Mouse (Mus musculus) midbrain, embryonic 13.5 days (tissue): ENCODE data around the gene Alk. TPM values are rescaled to one million over a fixed set of nuclear protein-coding genes. Genes with fewer than 3 reads are reported as not detected.

ENCODE experiments used
- ATAC-seq: fragments of 200-750 bp; cut with Nextera tagmentation; 2 replicates; pipeline ENCODE4 v1.8.0; 2017; ENCODE audit warnings: mild to moderate bottlenecking, moderate TSS enrichment, moderate library complexity
- H3K27ac ChIP-seq: fragments of 300-500 bp; sonication (generic); 2 replicates; pipeline ENCODE4 v1.5.1; 2015; ENCODE audit warnings: inconsistent platforms, mild to moderate bottlenecking, moderate library complexity
- H3K27me3 ChIP-seq: fragments of 300-500 bp; sonication (generic); 2 replicates; pipeline ENCODE4 v1.6.1; 2015; ENCODE audit warnings: mild to moderate bottlenecking, inconsistent platforms
- H3K36me3 ChIP-seq: fragments of 300-500 bp; sonication (generic); 2 replicates; pipeline ENCODE4 v1.6.1; 2015; ENCODE audit warnings: mild to moderate bottlenecking, inconsistent platforms
- H3K4me1 ChIP-seq: fragments of 300-500 bp; sonication (generic); replicated peaks from 2 replicates; pipeline ENCODE4 v1.6.1; 2015; ENCODE audit warnings: inconsistent platforms
- H3K4me2 ChIP-seq: fragments of 300-500 bp; sonication (generic); replicated peaks from 2 replicates; pipeline ENCODE4 v1.6.1; 2015; ENCODE audit warnings: moderate library complexity, mild to moderate bottlenecking, inconsistent platforms
- H3K4me3 ChIP-seq: fragments of 300-500 bp; sonication (generic); replicated peaks from 2 replicates; pipeline ENCODE4 v1.5.1; 2015; ENCODE audit warnings: mild to moderate bottlenecking, inconsistent platforms
- H3K9ac ChIP-seq: fragments of 300-500 bp; sonication (generic); replicated peaks from 2 replicates; pipeline ENCODE4 v1.6.1; 2015; ENCODE audit warnings: mild to moderate bottlenecking, inconsistent platforms
- H3K9me3 ChIP-seq: fragments of 300-500 bp; sonication (generic); 2 replicates; pipeline ENCODE4 v1.6.1; 2016; ENCODE audit warnings: mild to moderate bottlenecking, inconsistent platforms
- WGBS: fragments of 180-500 bp; shearing (Covaris S2); methylation state at CpG from one replicate; pipeline ENCODE4 v1.1.7; 2015; 5-methylcytosine and 5-hydroxymethylcytosine counted together
- polyA plus RNA-seq: library from polyadenylated mRNA; unstranded; fragments of >200 nt; fragmentation: Nextera tagmentation; extraction: Ambion mirVana; gene quantifications from 2 replicates; pipeline ENCODE4 v1.2.1, GENCODE M21; 2015

Alk gene
- polyA plus RNA-seq, 1 experiment from 2014 or later = 2.9 TPM

DNA sequence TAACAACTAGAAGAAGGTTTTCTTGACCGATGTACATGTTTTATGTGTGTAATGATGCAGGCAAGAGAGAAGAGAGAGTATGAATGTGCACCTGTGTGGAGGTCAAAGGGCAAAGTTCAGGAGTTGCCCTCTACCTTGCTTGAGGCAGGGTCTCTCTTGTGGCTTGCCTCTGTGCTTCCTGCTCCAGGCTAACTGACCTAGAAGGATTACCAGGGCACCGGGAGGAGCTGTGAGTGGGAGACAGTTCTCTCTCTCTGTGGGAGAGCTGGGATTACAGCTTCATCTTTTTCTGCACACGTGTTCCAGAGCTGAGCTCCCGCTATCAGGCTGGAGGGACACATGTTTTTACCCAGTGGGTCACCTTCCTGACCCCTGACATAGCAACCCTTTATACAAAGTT lies 127.5 kb downstream of the Alk start:
- no peaks in the 10 kb centered on the region for H3K36me3 ChIP-seq
- no peak overlapping the region for H3K4me2 ChIP-seq
- no peaks in the 10 kb centered on the region for H3K9me3 ChIP-seq
- no peaks in the 10 kb centered on the region for H3K27me3 ChIP-seq
- H3K9ac ChIP-seq = no peak overlapping the region
- H3K4me1 ChIP-seq = peaks cover 17% of the 10 kb centered on the region; the same call in 1 of the 2 replicates
- 41% methylated on average over 4 of the region's 4 CpGs for WGBS
- ATAC-seq = no peak
- H3K4me3 ChIP-seq = no peak overlapping the region
- H3K27ac ChIP-seq = no peak overlapping the region

DNA sequence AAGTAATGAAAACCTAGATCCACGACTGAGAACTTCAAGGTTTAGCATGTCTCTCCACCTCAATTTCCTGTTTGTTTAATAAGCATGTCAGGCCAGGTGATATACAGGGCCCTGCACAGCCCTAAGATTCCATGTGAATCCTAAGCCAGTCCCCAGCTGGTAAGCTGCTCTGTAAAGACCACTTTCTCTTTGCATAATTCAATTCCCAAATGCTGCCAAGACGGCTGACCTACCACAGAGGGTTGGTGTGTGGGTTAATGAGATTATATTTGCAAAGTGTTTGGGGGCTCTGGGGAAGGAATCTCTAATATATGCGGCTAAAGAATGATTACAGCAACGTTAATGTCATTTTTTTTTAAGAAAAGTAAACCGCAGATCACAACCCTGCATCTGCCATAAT lies 130.3 kb downstream of the Alk start:
- WGBS = 41% methylated on average over 5 of the region's 5 CpGs
- Histone ChIP-seq H3K4me1 (peaks cover 17% of the 10 kb centered on the region; the same call in 1 of the 2 replicates), H3K9ac (no peak overlapping the region), H3K27ac (no peak overlapping the region), H3K36me3 (no peaks in the 10 kb centered on the region), H3K27me3 (no peaks in the 10 kb centered on the region), H3K4me3 (no peak overlapping the region), H3K4me2 (no peak overlapping the region), H3K9me3 (no peaks in the 10 kb centered on the region)
- ATAC-seq = peak; percentile 82

DNA sequence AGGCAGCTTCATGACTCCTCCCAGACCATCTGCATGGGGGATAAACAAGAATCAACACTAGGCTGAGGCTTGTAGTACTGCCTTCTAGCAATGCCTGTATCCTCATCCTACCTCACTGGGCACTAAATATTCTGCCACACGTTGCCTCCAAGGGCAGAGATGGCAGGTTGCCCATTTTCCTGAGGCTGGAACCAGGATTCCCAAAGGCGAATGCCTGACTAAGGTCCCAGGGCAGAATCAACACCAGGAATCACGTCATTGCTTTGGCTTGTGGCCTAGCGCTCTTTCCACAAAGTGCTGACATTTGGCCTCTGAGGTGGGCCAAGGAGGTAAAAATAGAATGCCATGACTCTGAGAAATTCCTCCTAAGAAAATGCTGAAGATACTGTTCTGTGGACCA lies 155.9 kb downstream of the Alk start:
- no peaks in the 10 kb centered on the region for H3K9me3 ChIP-seq
- H3K27me3 ChIP-seq = no peaks in the 10 kb centered on the region
- H3K36me3 ChIP-seq = no peaks in the 10 kb centered on the region
- no peak overlapping the region for H3K4me3 ChIP-seq
- no peak overlapping the region for H3K27ac ChIP-seq
- no peak overlapping the region for H3K4me2 ChIP-seq
- ATAC-seq = no peak
- no peak overlapping the region for H3K9ac ChIP-seq
- no peaks in the 10 kb centered on the region for H3K4me1 ChIP-seq
- WGBS = 80% methylated on average over 4 of the region's 4 CpGs

DNA sequence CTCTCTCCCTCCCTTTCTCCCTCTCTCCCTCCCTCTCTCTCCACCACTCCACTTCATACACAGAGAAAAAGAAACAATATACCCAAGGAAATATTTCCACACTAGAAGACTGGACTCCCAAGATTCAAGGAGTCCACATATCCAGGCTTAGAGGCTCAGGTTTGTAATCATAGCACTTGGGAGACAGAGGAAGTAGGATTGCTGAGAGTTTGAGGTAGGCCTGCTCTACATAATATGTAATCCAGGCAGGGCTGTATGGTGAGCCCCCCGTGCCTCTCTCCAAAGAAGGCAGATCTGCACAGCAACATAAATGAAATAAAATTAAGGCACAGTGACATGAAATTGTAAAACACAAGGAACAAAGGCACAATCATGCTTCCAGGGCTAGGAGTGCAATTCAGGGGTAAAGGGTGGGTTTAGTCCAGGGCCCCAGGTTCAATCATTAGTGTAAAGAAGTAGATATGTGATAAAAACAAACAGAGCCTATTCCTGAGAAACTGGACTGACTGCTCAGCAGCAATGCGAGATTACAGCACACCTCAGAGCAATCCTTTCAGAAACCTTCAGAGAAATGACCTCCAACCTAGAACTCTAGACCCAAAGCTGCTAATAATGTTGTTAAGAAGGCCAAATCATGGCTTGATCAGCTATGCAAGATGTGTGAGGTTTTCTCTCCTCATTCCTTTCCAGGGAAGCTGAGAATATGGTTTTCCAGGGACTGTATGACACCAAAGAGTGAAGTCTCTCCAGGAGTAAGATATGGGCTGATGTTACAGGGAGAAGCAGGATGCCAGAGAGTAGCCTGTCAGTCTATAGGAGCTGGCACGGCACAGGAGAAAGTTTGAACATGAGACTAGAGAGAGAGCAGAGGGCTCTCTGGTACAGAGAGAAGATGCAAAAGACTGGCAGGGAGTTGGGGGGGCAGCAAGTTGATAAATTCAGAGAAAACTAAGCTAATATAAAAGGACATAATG lies 158.9 kb downstream of the Alk start:
- H3K9me3 ChIP-seq = no peaks in the 10 kb centered on the region
- no peak overlapping the region for H3K27ac ChIP-seq
- no peak overlapping the region for H3K4me2 ChIP-seq
- H3K9ac ChIP-seq = no peak overlapping the region
- no peaks in the 10 kb centered on the region for H3K4me1 ChIP-seq
- 87% methylated on average over 3 of the region's 3 CpGs for WGBS
- H3K27me3 ChIP-seq = no peaks in the 10 kb centered on the region
- ATAC-seq = no peak
- no peaks in the 10 kb centered on the region for H3K36me3 ChIP-seq
- H3K4me3 ChIP-seq = no peak overlapping the region

DNA sequence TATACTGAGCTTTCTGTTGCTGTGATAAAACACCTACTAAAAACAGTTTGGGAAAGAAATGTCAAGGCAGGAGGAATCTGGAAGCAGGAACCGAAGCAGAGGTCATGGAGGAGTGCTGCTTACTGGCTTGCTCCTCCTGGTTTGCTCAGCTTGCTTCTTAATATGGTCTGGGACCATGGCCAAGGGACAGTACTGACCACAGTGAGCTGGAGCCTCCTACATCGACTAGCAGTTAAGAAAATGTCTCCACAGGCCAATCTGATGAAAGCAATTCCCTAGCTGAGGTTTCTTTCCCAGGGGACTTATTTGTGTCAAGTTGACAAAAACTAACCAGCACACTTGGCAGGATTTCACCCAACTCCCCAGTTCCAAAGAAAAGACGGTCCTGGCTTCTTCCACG lies 187.0 kb downstream of the Alk start:
- Histone ChIP-seq H3K27me3 (no peaks in the 10 kb centered on the region), H3K4me2 (no peak overlapping the region), H3K4me1 (no peaks in the 10 kb centered on the region), H3K36me3 (no peaks in the 10 kb centered on the region), H3K4me3 (no peak overlapping the region), H3K9me3 (no peaks in the 10 kb centered on the region), H3K27ac (no peak overlapping the region), H3K9ac (no peak overlapping the region)
- no peak for ATAC-seq
- WGBS = 92% methylated on average over 4 of the region's 4 CpGs

DNA sequence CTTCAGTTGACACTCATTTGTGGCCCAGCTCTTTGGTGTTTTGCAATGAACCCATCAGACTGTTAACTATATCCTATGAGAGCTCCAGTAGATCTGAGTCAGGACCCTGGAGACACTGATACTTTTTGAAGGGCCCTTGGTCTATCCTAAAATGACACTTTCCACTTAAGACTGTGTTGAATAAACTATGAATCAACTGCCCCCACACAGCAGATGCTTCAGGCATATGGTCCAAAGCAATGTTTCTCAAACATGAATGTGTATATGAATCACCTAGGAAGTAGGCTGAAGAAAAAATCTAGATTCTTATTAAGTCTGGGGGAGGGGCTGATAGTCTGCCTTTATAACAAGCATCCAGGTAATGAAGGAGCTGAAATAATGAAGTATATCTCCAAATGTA lies 189.8 kb downstream of the Alk start:
- H3K4me1 ChIP-seq = no peaks in the 10 kb centered on the region
- H3K4me2 ChIP-seq = no peak overlapping the region
- ATAC-seq = no peak
- H3K9ac ChIP-seq = no peak overlapping the region
- H3K4me3 ChIP-seq = no peak overlapping the region
- H3K9me3 ChIP-seq = no peaks in the 10 kb centered on the region
- no peaks in the 10 kb centered on the region for H3K36me3 ChIP-seq
- H3K27me3 ChIP-seq = no peaks in the 10 kb centered on the region
- no peak overlapping the region for H3K27ac ChIP-seq

DNA sequence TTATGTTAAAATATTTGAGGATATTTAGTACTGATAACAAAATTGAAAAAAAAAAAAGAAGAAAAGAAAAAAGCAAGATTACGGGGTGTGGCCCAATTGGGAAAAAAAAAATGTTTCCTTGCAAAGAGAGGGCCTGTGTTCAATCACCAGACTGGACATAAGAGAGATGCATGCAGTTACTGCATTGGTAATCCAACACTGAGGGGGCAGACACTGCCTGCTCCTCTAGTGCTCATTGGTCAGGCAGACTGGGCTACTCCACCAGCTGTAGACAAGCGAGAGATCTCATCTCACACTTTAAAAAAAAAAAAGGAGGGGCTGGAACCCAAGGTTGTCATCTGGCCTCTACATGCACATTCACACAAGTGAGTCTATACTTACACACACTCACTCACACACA lies 199.6 kb downstream of the Alk start:
- H3K4me3 ChIP-seq = no peak overlapping the region
- H3K4me2 ChIP-seq = no peak overlapping the region
- no peak overlapping the region for H3K27ac ChIP-seq
- H3K27me3 ChIP-seq = no peaks in the 10 kb centered on the region
- H3K9me3 ChIP-seq = no peaks in the 10 kb centered on the region
- ATAC-seq = no peak
- 69% methylated on average over 2 of the region's 2 CpGs for WGBS
- H3K4me1 ChIP-seq = no peaks in the 10 kb centered on the region
- no peaks in the 10 kb centered on the region for H3K36me3 ChIP-seq
- H3K9ac ChIP-seq = no peak overlapping the region

DNA sequence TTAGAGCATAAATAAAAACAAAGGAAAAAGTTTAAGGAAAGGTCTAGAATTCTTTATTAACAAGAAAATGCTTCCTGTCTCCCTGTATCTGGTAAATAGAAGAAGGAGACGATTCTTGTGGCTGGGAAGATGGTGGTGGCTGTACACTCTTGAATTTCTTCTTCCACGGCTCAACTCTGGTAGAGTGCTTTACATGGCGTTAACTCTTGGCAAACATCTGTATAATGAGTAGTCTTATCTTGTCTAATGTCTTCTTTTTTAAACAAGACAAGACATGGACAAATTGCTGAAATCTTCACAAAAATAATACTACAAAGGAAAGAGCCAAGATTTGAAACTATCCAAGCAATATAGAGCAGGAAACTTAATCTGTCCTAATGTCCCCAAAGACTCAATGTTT lies 202.6 kb downstream of the Alk start:
- WGBS = 90% methylated on average over 3 of the region's 3 CpGs

DNA sequence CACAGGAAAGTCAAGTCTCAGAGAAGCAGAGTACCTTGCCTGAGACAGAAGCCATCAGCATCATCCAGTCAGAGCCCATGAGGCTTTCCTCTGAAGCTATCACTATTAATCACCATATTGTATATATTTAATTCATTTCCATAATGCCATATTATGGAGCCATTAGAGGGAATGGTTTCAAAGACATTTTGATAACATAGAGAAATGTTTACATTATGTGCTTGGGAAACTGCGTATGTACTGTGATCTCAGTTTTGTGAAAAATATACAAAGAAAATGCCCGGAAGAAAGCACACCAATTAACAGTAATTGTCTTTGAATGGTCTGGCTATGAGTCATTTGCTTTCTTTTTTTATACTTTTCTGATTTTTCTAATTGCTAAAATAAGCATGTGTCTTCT lies 203.1 kb downstream of the Alk start:
- 91% methylated on average over 2 of the region's 2 CpGs for WGBS
- H3K27me3 ChIP-seq = no peaks in the 10 kb centered on the region
- no peak overlapping the region for H3K4me3 ChIP-seq
- ATAC-seq = no peak
- H3K27ac ChIP-seq = no peak overlapping the region
- H3K4me1 ChIP-seq = no peaks in the 10 kb centered on the region
- no peak overlapping the region for H3K4me2 ChIP-seq
- H3K9ac ChIP-seq = no peak overlapping the region
- H3K36me3 ChIP-seq = no peaks in the 10 kb centered on the region
- no peaks in the 10 kb centered on the region for H3K9me3 ChIP-seq

More for the DNA sequence above, 202.6 kb downstream of the Alk start:
- Histone ChIP-seq H3K4me3 (no peak overlapping the region), H3K27ac (no peak overlapping the region), H3K9ac (no peak overlapping the region), H3K4me2 (no peak overlapping the region), H3K4me1 (no peaks in the 10 kb centered on the region), H3K36me3 (no peaks in the 10 kb centered on the region), H3K27me3 (no peaks in the 10 kb centered on the region), H3K9me3 (no peaks in the 10 kb centered on the region)
- no peak for ATAC-seq

DNA sequence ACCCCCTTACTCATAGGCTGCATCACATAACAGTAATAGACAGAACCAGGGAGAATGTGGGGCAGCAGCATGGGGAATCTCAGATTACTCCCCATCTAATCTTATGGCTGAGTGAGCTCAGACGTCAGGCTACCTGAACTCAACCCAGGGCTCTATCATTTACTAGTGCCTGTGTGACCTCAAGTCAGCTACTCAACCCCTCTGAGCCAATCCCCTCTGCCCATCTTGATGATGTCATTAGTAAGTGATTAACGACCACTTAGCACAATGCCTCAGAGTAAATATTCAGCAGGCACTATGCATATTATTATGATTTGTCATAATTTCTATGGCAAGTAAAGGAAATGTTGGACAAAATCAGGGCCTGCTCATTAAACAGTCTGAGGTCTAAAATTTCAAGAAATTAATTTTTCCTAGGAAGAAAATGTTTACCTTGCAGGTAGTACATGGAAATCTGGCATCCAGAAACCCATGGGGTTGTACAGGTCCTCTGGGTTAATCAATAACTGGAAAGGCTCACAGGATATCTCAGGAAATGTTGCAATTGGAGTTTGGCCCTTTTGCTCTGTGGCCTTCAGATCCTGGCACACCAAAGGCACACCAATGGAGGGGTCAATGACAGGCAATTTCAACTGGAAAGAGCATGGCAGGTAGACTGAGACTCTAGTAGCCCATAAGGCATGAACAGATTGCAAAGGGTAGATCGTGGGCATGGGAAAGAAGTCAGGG lies 204.9 kb downstream of the Alk start:
- Histone ChIP-seq H3K9ac (no peak overlapping the region), H3K4me1 (no peaks in the 10 kb centered on the region), H3K27ac (no peak overlapping the region), H3K4me2 (no peak overlapping the region), H3K36me3 (no peaks in the 10 kb centered on the region), H3K9me3 (no peaks in the 10 kb centered on the region), H3K4me3 (no peak overlapping the region), H3K27me3 (no peaks in the 10 kb centered on the region)
- WGBS = 82% methylated on average over 3 of the region's 3 CpGs
- ATAC-seq = no peak

DNA sequence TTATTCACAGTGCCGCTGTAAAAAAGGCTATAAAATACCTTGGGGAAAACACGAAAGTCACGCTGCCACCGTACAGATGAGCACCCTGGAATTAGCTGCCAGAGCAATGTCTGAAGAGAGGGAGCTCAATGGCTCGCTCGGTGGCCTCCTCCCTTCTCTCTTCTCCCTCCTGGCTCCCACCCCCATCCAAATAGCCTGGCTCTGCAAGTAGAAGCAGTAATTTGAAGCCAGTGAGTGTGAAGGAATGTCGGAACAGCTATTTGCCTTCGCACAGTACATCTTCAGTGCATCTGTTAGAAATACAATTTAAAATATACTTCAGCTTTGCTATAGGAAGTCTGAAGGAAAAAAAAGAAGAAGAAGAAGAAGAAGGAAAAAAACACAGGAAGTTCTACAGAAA lies 208.5 kb downstream of the Alk start:
- Histone ChIP-seq H3K27ac (no peak overlapping the region), H3K27me3 (no peaks in the 10 kb centered on the region), H3K9ac (no peak overlapping the region), H3K4me1 (peaks cover 3% of the 10 kb centered on the region; the same call in 1 of the 2 replicates), H3K36me3 (no peaks in the 10 kb centered on the region), H3K4me2 (no peak overlapping the region), H3K4me3 (no peak overlapping the region), H3K9me3 (no peaks in the 10 kb centered on the region)
- 63% methylated on average over 8 of the region's 8 CpGs for WGBS
- no peak for ATAC-seq

DNA sequence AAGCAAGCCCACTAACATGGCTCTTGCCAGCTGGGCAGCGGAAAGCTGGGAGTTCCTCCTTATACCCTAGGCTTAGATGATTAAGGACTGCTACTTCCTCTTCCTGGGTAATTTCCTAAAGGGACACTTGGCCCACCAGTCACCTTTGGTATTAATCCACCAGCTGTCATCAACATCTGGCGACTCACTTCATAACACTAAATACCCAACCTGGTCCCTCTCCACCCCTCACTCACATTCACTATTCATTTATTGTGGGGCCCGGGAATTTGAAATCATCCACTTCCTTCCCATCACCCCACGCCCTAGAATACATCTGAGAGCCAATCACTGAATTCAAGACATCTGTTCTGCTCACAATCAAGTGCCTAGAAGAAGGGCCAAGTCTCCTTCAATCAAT lies 235.4 kb downstream of the Alk start:
- Histone ChIP-seq H3K27me3 (no peaks in the 10 kb centered on the region), H3K27ac (no peak overlapping the region), H3K36me3 (no peaks in the 10 kb centered on the region), H3K4me2 (no peak overlapping the region), H3K9ac (no peak overlapping the region), H3K4me3 (no peak overlapping the region), H3K4me1 (no peaks in the 10 kb centered on the region), H3K9me3 (no peaks in the 10 kb centered on the region)
- ATAC-seq = no peak
- WGBS = 84% methylated on average over 4 of the region's 4 CpGs
